Mouse (Mus musculus) heart, postnatal 0 days (tissue): ENCODE measurements around the gene Ipmk.

Experiments used
- CTCF ChIP-seq: IDR thresholded peaks from 2 replicates; pipeline ENCODE4 v1.5.1; 2016; ENCODE audit warnings: antibody characterized with exemption, control low read depth, low read depth
- EP300 ChIP-seq: IDR thresholded peaks from 2 replicates; pipeline ENCODE4 v1.6.1; 2016; ENCODE audit warnings: antibody characterized with exemption, low read depth

DNA sequence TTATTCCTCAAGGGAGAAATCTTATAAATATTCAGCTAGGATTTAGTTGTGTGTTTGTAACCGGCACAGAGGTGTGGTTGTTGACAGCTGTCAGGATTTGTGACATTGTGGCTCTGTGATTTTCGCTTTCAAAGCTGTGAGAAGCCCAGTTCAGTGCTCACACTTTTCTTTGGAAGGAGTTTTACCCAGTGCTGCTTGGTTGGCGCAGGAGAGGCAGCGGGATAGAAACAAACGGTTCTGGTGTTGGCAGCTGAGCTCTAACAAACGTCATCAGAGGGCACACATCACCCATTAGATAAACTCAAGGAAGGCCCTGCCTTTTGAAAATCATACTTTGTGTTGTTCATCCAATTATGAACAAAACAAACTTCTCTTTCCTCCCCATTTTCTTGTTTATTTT is 79.2 kb downstream of the Ipmk start:
- TF ChIP-seq EP300 (no peak), CTCF (no peak)
